Mouse (Mus musculus) MEL (cell line): ENCODE results near the gene Dcp1a. TPM values are rescaled to one million over a fixed set of nuclear protein-coding genes. Genes with fewer than 3 reads are reported as not detected.

Experiments used
- DNase-seq: peaks from one replicate; pipeline ENCODE4 v3.0.0; 2011; ENCODE audit warnings: low read depth, low spot score
- H3K27ac ChIP-seq: 2 replicates; pipeline ENCODE4 v1.5.1; 2012; ENCODE audit warnings: low read depth, mild to moderate bottlenecking, control low read depth, low read length, moderate library complexity; ENCODE audit not compliant: control insufficient read depth
- H3K27me3 ChIP-seq, 2 experiments: fragments of 150-350 bp in 1 of 2; sonication (generic) in 1 of 2; 2 replicates each; pipeline ENCODE4 v1.6.1; 2012; ENCODE audit warnings: low read length in 2 of 2, mild to moderate bottlenecking in 2 of 2, improper control_type of control experiment in 1 of 2, moderate library complexity in 1 of 2; ENCODE audit not compliant: insufficient read depth in 2 of 2, control insufficient read depth in 1 of 2
- H3K36me3 ChIP-seq, 2 experiments: 2 replicates each; pipeline ENCODE4 v1.6.1; 2012 to 2014; ENCODE audit warnings: low read length in 2 of 2, improper control_type of control experiment in 1 of 2, inconsistent platforms in 1 of 2, mild to moderate bottlenecking in 1 of 2; ENCODE audit not compliant: insufficient read depth in 2 of 2, control insufficient read depth in 1 of 2
- H3K4me1 ChIP-seq, 2 experiments: fragments of 150-350 bp in 1 of 2; sonication (generic) in 1 of 2; 2 replicates each; pipeline ENCODE4 v1.6.1; 2012; ENCODE audit warnings: low read length in 2 of 2, improper control_type of control experiment in 1 of 2, mild to moderate bottlenecking in 1 of 2; ENCODE audit not compliant: insufficient read depth in 2 of 2, control insufficient read depth in 1 of 2
- H3K4me3 ChIP-seq, 2 experiments: fragments of 150-350 bp in 1 of 2; sonication (generic) in 1 of 2; 2 replicates each; pipeline ENCODE4 v1.5.1; 2012; ENCODE audit warnings: low read depth in 2 of 2, low read length in 2 of 2, mild to moderate bottlenecking in 2 of 2, moderate library complexity in 2 of 2, control low read depth in 1 of 2, improper control_type of control experiment in 1 of 2; ENCODE audit not compliant: control insufficient read depth in 1 of 2, insufficient read depth in 1 of 2
- H3K79me2 ChIP-seq: 2 replicates; pipeline ENCODE4 v1.6.1; 2012; ENCODE audit warnings: mild to moderate bottlenecking, low read length, moderate library complexity; ENCODE audit not compliant: control insufficient read depth, poor library complexity, insufficient read depth
- H3K9ac ChIP-seq: 2 replicates; pipeline ENCODE4 v1.6.1; 2012; ENCODE audit warnings: low read depth, mild to moderate bottlenecking, control low read depth, low read length, moderate library complexity; ENCODE audit not compliant: control insufficient read depth, poor library complexity, severe bottlenecking
- H3K9me3 ChIP-seq: fragments of 150-350 bp; sonication (generic); replicated peaks from 2 replicates; pipeline ENCODE4 v1.6.1; 2012; ENCODE audit warnings: mild to moderate bottlenecking, low read length, improper control_type of control experiment, moderate library complexity; ENCODE audit not compliant: insufficient read depth
- BHLHE40 ChIP-seq: IDR thresholded peaks from 2 replicates; pipeline ENCODE4 v1.6.1; 2012; ENCODE audit warnings: low read depth, mild to moderate bottlenecking, inconsistent platforms, low read length, improper control_type of control experiment, borderline replicate concordance
- CHD1 ChIP-seq: IDR thresholded peaks from 2 replicates; pipeline ENCODE4 v1.6.1; 2012; ENCODE audit warnings: low read depth, mild to moderate bottlenecking, inconsistent platforms, low read length, improper control_type of control experiment
- CHD2 ChIP-seq: IDR thresholded peaks from 2 replicates; pipeline ENCODE4 v1.6.1; 2011; ENCODE audit warnings: low read length, improper control_type of control experiment
- CTCF ChIP-seq, 3 experiments: IDR thresholded peaks in 2 of 3; conservative IDR thresholded peaks in 1 of 3; 2 replicates each; pipeline ENCODE4 v1.5.1; 2011 to 2012; ENCODE audit warnings: low read length in 3 of 3, low read depth in 2 of 3, mild to moderate bottlenecking in 2 of 3, improper control_type of control experiment in 1 of 3, inconsistent platforms in 1 of 3, mixed read lengths in 1 of 3, moderate library complexity in 1 of 3; ENCODE audit not compliant: control insufficient read depth in 1 of 3, insufficient read depth in 1 of 3, poor library complexity in 1 of 3, severe bottlenecking in 1 of 3
- E2F4 ChIP-seq: IDR thresholded peaks from 2 replicates; pipeline ENCODE4 v1.6.1; 2011; ENCODE audit warnings: low read depth, low read length, improper control_type of control experiment, borderline replicate concordance
- ELF1 ChIP-seq: IDR thresholded peaks from 2 replicates; pipeline ENCODE4 v1.6.1; 2014; ENCODE audit warnings: low read depth, mild to moderate bottlenecking, inconsistent platforms, low read length, improper control_type of control experiment, moderate library complexity
- EP300 ChIP-seq, 2 experiments: IDR thresholded peaks; 2 replicates each; pipeline ENCODE4 v1.6.1; 2011; ENCODE audit warnings: improper control_type of control experiment in 2 of 2, low read length in 2 of 2, low read depth in 1 of 2, mild to moderate bottlenecking in 1 of 2
- ETS1 ChIP-seq: IDR thresholded peaks from 2 replicates; pipeline ENCODE4 v1.6.1; 2012; ENCODE audit warnings: low read depth, mild to moderate bottlenecking, inconsistent platforms, low read length, improper control_type of control experiment, moderate library complexity
- GABPA ChIP-seq: IDR thresholded peaks from 2 replicates; pipeline ENCODE4 v1.6.1; 2012; ENCODE audit warnings: low read depth, mild to moderate bottlenecking, inconsistent platforms, low read length, improper control_type of control experiment, moderate library complexity
- GATA1 ChIP-seq: IDR thresholded peaks from 2 replicates; pipeline ENCODE4 v1.6.1; 2011; ENCODE audit warnings: low read depth, low read length, improper control_type of control experiment
- HCFC1 ChIP-seq: IDR thresholded peaks from 2 replicates; pipeline ENCODE4 v1.6.1; 2012; ENCODE audit warnings: low read depth, mild to moderate bottlenecking, inconsistent platforms, low read length, improper control_type of control experiment, moderate library complexity
- JUND ChIP-seq: IDR thresholded peaks from 2 replicates; pipeline ENCODE4 v1.6.1; 2011; ENCODE audit warnings: low read depth, mild to moderate bottlenecking, improper control_type of control experiment, low read length
- KAT2A ChIP-seq: conservative IDR thresholded peaks from 2 replicates; pipeline ENCODE4 v1.6.1; 2012; ENCODE audit warnings: low read depth, low read length, improper control_type of control experiment, inconsistent platforms
- MAFK ChIP-seq: IDR thresholded peaks from 2 replicates; pipeline ENCODE4 v1.6.1; 2011; ENCODE audit warnings: low read depth, mild to moderate bottlenecking, low read length, improper control_type of control experiment, borderline replicate concordance
- MAX ChIP-seq: IDR thresholded peaks from 2 replicates; pipeline ENCODE4 v1.6.1; 2011; ENCODE audit warnings: low read length, improper control_type of control experiment
- MAZ ChIP-seq: IDR thresholded peaks from 2 replicates; pipeline ENCODE4 v1.6.1; 2012; ENCODE audit warnings: low read depth, mild to moderate bottlenecking, inconsistent platforms, low read length, improper control_type of control experiment
- MEF2A ChIP-seq: IDR thresholded peaks from 2 replicates; pipeline ENCODE4 v1.6.1; 2014; ENCODE audit warnings: low read depth, mild to moderate bottlenecking, inconsistent platforms, low read length, improper control_type of control experiment; ENCODE audit not compliant: poor library complexity, insufficient replicate concordance, severe bottlenecking; ENCODE audit errors: extremely low read depth
- MXI1 ChIP-seq: IDR thresholded peaks from 2 replicates; pipeline ENCODE4 v1.6.1; 2011; ENCODE audit warnings: mild to moderate bottlenecking, low read depth, low read length, improper control_type of control experiment
- MYB ChIP-seq: IDR thresholded peaks from 2 replicates; pipeline ENCODE4 v1.6.1; 2011; ENCODE audit warnings: mild to moderate bottlenecking, low read depth, low read length, improper control_type of control experiment
- MYC ChIP-seq: IDR thresholded peaks from 2 replicates; pipeline ENCODE4 v1.6.1; 2011; ENCODE audit warnings: low read depth, mild to moderate bottlenecking, low read length, improper control_type of control experiment, moderate library complexity
- NELFE ChIP-seq: IDR thresholded peaks from 2 replicates; pipeline ENCODE4 v1.6.1; 2011; ENCODE audit warnings: low read depth, low read length, improper control_type of control experiment
- POLR2A ChIP-seq, 2 experiments: IDR thresholded peaks; 2 replicates each; pipeline ENCODE4 v1.6.1; 2011 to 2012; ENCODE audit warnings: low read length in 2 of 2, mild to moderate bottlenecking in 2 of 2, control low read depth in 1 of 2, improper control_type of control experiment in 1 of 2, low read depth in 1 of 2, moderate library complexity in 1 of 2; ENCODE audit not compliant: control insufficient read depth in 1 of 2, insufficient read depth in 1 of 2, poor library complexity in 1 of 2
- POLR2AphosphoS2 ChIP-seq: IDR thresholded peaks from 2 replicates; pipeline ENCODE4 v1.6.1; 2011; ENCODE audit warnings: low read length, improper control_type of control experiment
- POLR2AphosphoS5 ChIP-seq: IDR thresholded peaks from 2 replicates; pipeline ENCODE4 v1.6.1; 2012; ENCODE audit warnings: low read depth, borderline replicate concordance, mild to moderate bottlenecking, inconsistent platforms, low read length, moderate library complexity, mixed read lengths
- RAD21 ChIP-seq: IDR thresholded peaks from 2 replicates; pipeline ENCODE4 v1.6.1; 2011; ENCODE audit warnings: mild to moderate bottlenecking, low read depth, low read length, improper control_type of control experiment
- SIN3A ChIP-seq: IDR thresholded peaks from 2 replicates; pipeline ENCODE4 v1.6.1; 2012; ENCODE audit warnings: low read length, improper control_type of control experiment, inconsistent platforms
- SMC3 ChIP-seq: IDR thresholded peaks from 2 replicates; pipeline ENCODE4 v1.6.1; 2011; ENCODE audit warnings: low read depth, low read length, improper control_type of control experiment
- TAL1 ChIP-seq: IDR thresholded peaks from 2 replicates; pipeline ENCODE4 v1.6.1; 2012; ENCODE audit warnings: mild to moderate bottlenecking, inconsistent platforms, low read length, moderate library complexity, mixed read lengths
- TCF12 ChIP-seq: IDR thresholded peaks from 2 replicates; pipeline ENCODE4 v1.6.1; 2014; ENCODE audit warnings: low read depth, mild to moderate bottlenecking, inconsistent platforms, low read length, improper control_type of control experiment, moderate library complexity
- UBTF ChIP-seq: IDR thresholded peaks from 2 replicates; pipeline ENCODE4 v1.6.1; 2012; ENCODE audit warnings: low read depth, mild to moderate bottlenecking, inconsistent platforms, low read length, improper control_type of control experiment, moderate library complexity, borderline replicate concordance; ENCODE audit not compliant: insufficient read depth
- USF1 ChIP-seq: IDR thresholded peaks from 2 replicates; pipeline ENCODE4 v1.6.1; 2014; ENCODE audit warnings: low read depth, mild to moderate bottlenecking, inconsistent platforms, low read length, improper control_type of control experiment, moderate library complexity
- USF2 ChIP-seq, 2 experiments: IDR thresholded peaks; 2 replicates each; pipeline ENCODE4 v1.6.1; 2011 to 2012; ENCODE audit warnings: improper control_type of control experiment in 2 of 2, low read length in 2 of 2, borderline replicate concordance in 1 of 2, inconsistent platforms in 1 of 2, low read depth in 1 of 2, mild to moderate bottlenecking in 1 of 2; ENCODE audit not compliant: insufficient read depth in 1 of 2
- ZC3H11A ChIP-seq: IDR thresholded peaks from 2 replicates; pipeline ENCODE4 v1.6.1; 2012; ENCODE audit warnings: low read depth, mild to moderate bottlenecking, inconsistent platforms, low read length, improper control_type of control experiment
- ZKSCAN1 ChIP-seq: IDR thresholded peaks from 2 replicates; pipeline ENCODE4 v1.6.1; 2012; ENCODE audit warnings: low read depth, mild to moderate bottlenecking, inconsistent platforms, low read length, improper control_type of control experiment, moderate library complexity
- ZMIZ1 ChIP-seq: IDR thresholded peaks from 2 replicates; pipeline ENCODE4 v1.6.1; 2012; ENCODE audit warnings: low read depth, mild to moderate bottlenecking, inconsistent platforms, low read length, improper control_type of control experiment, moderate library complexity
- polyA plus RNA-seq, 2 experiments: library from polyadenylated mRNA; stranded (reverse) in 1 of 2; unstranded in 1 of 2; fragments of >175 nt in 1 of 2; fragments of >200 nt in 1 of 2; gene quantifications; 2 replicates each; pipeline versions ENCODE4 v1.2.1 to v1.2.4; 2012; ENCODE audit warnings: low replicate concordance in 2 of 2, low read depth in 1 of 2; ENCODE audit not compliant: insufficient read length in 2 of 2, insufficient read depth in 1 of 2, missing spikeins in 1 of 2
- total RNA-seq: library from RNA; depleted of rRNA; stranded (reverse); fragments of 300-350 nt; gene quantifications from 2 replicates; pipeline ENCODE4 v1.2.3, GENCODE M21; 2012; rRNA removed

The Dcp1a gene
- 17.6 and 21.4 TPM in 2 replicates for total RNA-seq
- 10 to 100 TPM in 1 of 2 experiments, not detected in 1; 31.4 TPM for polyA plus RNA-seq

- no peaks in the 10 kb centered on the region for H3K9me3 ChIP-seq
- H3K4me3 ChIP-seq: peak within 1 kb of the TSS; percentile 77 to 89
- peaks cover 2 to 4% of the 10 kb centered on the region in 2 experiments; a peak in 3 of 4 replicates for H3K27me3 ChIP-seq
- DNase-seq: peak; percentile 98
- peaks cover 6% of the 10 kb centered on the region in 2 experiments for H3K36me3 ChIP-seq
- H3K79me2 ChIP-seq: peaks cover 17% of the 10 kb centered on the region
- 0 out of 4 replicates have a peak, but pooled peaks cover 3% of the 10 kb centered on the region in 2 experiments for H3K4me1 ChIP-seq
- peak within 1 kb of the TSS; percentile 52 for H3K27ac ChIP-seq
- H3K9ac ChIP-seq: peak within 1 kb of the TSS; percentile 79
- TF ChIP-seq POLR2AphosphoS5 (no peak), POLR2A (IDR thresholded peaks at IDR 0.05; ENCODE audit: control insufficient read depth in 1 of 2, insufficient read depth in 1 of 2, low read depth in 1 of 2, low read length in 2 of 2, poor library complexity in 1 of 2) (peak; percentile 57 to 86; a peak in 3 of 4 replicates), USF2 (IDR thresholded peaks at IDR 0.05; ENCODE audit: borderline replicate concordance in 1 of 2, insufficient read depth in 1 of 2, low read depth in 1 of 2, low read length in 2 of 2) (no peak), ZC3H11A (no peak), JUND (no peak), USF1 (peak; percentile 60), TCF12 (peak; percentile 81), MEF2A (peak; percentile 76), ZKSCAN1 (no peak), HCFC1 (peak; percentile 98), UBTF (no peak), GATA1 (0 out of 2 replicates have a peak, but pooled peaks have one; percentile 28), MAX (peak; percentile 85), MAFK (0 out of 2 replicates have a peak, but pooled peaks have one; percentile 42), MAZ (peak; percentile 95), NELFE (peak; percentile 84), GABPA (peak; percentile 47; the same call in 1 of the 2 replicates), BHLHE40 (no peak), ZMIZ1 (peak; percentile 81), TAL1 (no peak), CHD1 (peak; percentile 84; the same call in 1 of the 2 replicates), POLR2AphosphoS2 (peak; percentile 91), RAD21 (no peak), SMC3 (0 out of 2 replicates have a peak, but pooled peaks have one; percentile 22), EP300 (IDR thresholded peaks at IDR 0.05; ENCODE audit: low read depth in 1 of 2, low read length in 2 of 2) (peak in 1 of 2 experiments; percentile 61; a peak in 2 of 4 replicates), KAT2A (peak; percentile 82; the same call in 1 of the 2 replicates), SIN3A (peak; percentile 98), ELF1 (peak; percentile 97), MXI1 (peak; percentile 91), CTCF (IDR thresholded peaks at IDR 0.05 in 2 of 3, conservative IDR thresholded peaks at IDR 0.05 in 1 of 3; ENCODE audit: control insufficient read depth in 1 of 3, insufficient read depth in 1 of 3, low read depth in 2 of 3, low read length in 3 of 3, poor library complexity in 1 of 3, severe bottlenecking in 1 of 3) (no peak), MYC (0 out of 2 replicates have a peak, but pooled peaks have one; percentile 41), ETS1 (peak; percentile 81), E2F4 (peak; percentile 17; the same call in 1 of the 2 replicates), MYB (peak; percentile 30; the same call in 1 of the 2 replicates), CHD2 (no peak; the same call in 1 of the 2 replicates)
Observed at GRCm38 (mm10) chr14:30479361-30479948, at the start of gene Dcp1a. Gene Dcp1a, plus strand, starts transcription at chr14:30479535.
